Mouse (Mus musculus) heart, adult 2 months (tissue): ENCODE data around the gene Ccno.

ENCODE experiments used
- CTCF ChIP-seq: fragments of 200-600 bp; IDR thresholded peaks from 2 replicates; pipeline ENCODE4 v1.8.1; 2022; ENCODE audit warnings: antibody characterized with exemption, mild to moderate bottlenecking, moderate library complexity
- POLR2A ChIP-seq: fragments of 200-500 bp; IDR thresholded peaks from 2 replicates; pipeline ENCODE4 v1.6.1; 2011; ENCODE audit warnings: mild to moderate bottlenecking, low read depth, low read length, control low read depth; ENCODE audit not compliant: insufficient read depth

DNA sequence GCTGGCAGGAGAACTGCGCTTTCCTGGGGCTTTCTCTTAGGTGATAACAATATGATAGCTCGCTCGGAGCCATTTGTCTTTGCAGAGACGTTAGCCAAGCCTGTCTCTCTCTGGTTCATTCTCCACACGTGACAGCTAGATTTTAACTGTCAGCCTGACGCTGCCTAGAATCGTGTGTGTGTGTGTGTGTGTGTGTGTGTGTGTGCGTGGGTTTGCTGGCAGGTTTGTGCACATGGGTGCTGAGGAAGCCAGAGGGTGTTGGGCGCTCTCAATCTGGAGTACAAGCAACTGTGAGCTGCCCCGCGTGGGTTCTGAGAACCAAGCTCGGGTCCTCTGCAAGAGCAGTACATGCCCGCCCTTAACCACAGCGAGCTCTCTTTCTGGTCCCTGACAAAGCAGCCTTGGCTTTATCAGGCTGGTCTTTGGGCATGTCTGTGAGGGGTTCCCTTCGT lies 45.7 kb upstream of the Ccno start:
- TF ChIP-seq CTCF (no peak), POLR2A (no peak)
